Mouse (Mus musculus) heart, embryonic 14.5 days (tissue): ENCODE data around the gene Sms. TPM values are rescaled to one million over a fixed set of nuclear protein-coding genes. Genes with fewer than 3 reads are reported as not detected.

ENCODE experiments used
- ATAC-seq: fragments of 200-750 bp; cut with Nextera tagmentation; 2 replicates; pipeline ENCODE4 v1.8.0; 2017; ENCODE audit warnings: low read depth, moderate TSS enrichment; ENCODE audit not compliant: insufficient number of reproducible peaks, insufficient read depth, low FRiP score
- H3K27ac ChIP-seq, 2 experiments: fragments of 200-500 bp in 1 of 2; fragments of 300-500 bp in 1 of 2; sonication (generic) in 1 of 2; replicated peaks in 1 of 2; 2 replicates each; pipeline ENCODE4 v1.5.1; 2012 to 2014; ENCODE audit warnings: low read depth in 2 of 2, low read length in 2 of 2, control low read depth in 1 of 2, mild to moderate bottlenecking in 1 of 2, mixed read lengths in 1 of 2; ENCODE audit not compliant: control insufficient read depth in 1 of 2, insufficient read depth in 1 of 2
- H3K27me3 ChIP-seq: fragments of 300-500 bp; sonication (generic); 2 replicates; pipeline ENCODE4 v1.6.1; 2014; ENCODE audit warnings: mild to moderate bottlenecking, low read length, control low read depth; ENCODE audit not compliant: control insufficient read depth, insufficient read depth
- H3K36me3 ChIP-seq: fragments of 300-500 bp; sonication (generic); 2 replicates; pipeline ENCODE4 v1.6.1; 2014; ENCODE audit warnings: mild to moderate bottlenecking, control low read depth, low read length, mixed read lengths; ENCODE audit not compliant: control insufficient read depth, insufficient read depth
- H3K4me1 ChIP-seq, 2 experiments: fragments of 200-500 bp in 1 of 2; fragments of 300-500 bp in 1 of 2; sonication (generic) in 1 of 2; 2 replicates each; pipeline ENCODE4 v1.6.1; 2012 to 2014; ENCODE audit warnings: low read length in 2 of 2, control low read depth in 1 of 2, mixed read lengths in 1 of 2; ENCODE audit not compliant: control insufficient read depth in 2 of 2, insufficient read depth in 2 of 2
- H3K4me2 ChIP-seq: fragments of 300-500 bp; sonication (generic); 2 replicates; pipeline ENCODE4 v1.6.1; 2014; ENCODE audit warnings: mild to moderate bottlenecking, low read length
- H3K4me3 ChIP-seq, 2 experiments: fragments of 200-500 bp in 1 of 2; fragments of 300-500 bp in 1 of 2; sonication (generic) in 1 of 2; 2 replicates each; pipeline ENCODE4 v1.5.1; 2012 to 2014; ENCODE audit warnings: low read length in 2 of 2, mild to moderate bottlenecking in 2 of 2, control low read depth in 1 of 2, low read depth in 1 of 2, moderate library complexity in 1 of 2; ENCODE audit not compliant: control insufficient read depth in 1 of 2, insufficient read depth in 1 of 2
- H3K9ac ChIP-seq: fragments of 300-500 bp; sonication (generic); 2 replicates; pipeline ENCODE4 v1.6.1; 2014; ENCODE audit warnings: mild to moderate bottlenecking, low read length
- H3K9me3 ChIP-seq: fragments of 300-500 bp; sonication (generic); 2 replicates; pipeline ENCODE4 v1.6.1; 2016; ENCODE audit warnings: low read length, control low read depth; ENCODE audit not compliant: control insufficient read depth
- WGBS: fragments of 180-500 bp; shearing (Covaris S2); extraction: QIAGEN DNeasy Blood & Tissue Kit; methylation state at CpG from one replicate; pipeline ENCODE4 v1.1.7; 2014; 5-methylcytosine and 5-hydroxymethylcytosine counted together
- polyA plus RNA-seq: library from polyadenylated mRNA; unstranded; fragments of >200 nt; fragmentation: Nextera tagmentation; extraction: Ambion mirVana; gene quantifications from 2 replicates; pipeline ENCODE4 v1.2.1, GENCODE M21; 2014

The Sms gene
- polyA plus RNA-seq, 1 experiment from 2014 or later = 60.8 TPM

DNA sequence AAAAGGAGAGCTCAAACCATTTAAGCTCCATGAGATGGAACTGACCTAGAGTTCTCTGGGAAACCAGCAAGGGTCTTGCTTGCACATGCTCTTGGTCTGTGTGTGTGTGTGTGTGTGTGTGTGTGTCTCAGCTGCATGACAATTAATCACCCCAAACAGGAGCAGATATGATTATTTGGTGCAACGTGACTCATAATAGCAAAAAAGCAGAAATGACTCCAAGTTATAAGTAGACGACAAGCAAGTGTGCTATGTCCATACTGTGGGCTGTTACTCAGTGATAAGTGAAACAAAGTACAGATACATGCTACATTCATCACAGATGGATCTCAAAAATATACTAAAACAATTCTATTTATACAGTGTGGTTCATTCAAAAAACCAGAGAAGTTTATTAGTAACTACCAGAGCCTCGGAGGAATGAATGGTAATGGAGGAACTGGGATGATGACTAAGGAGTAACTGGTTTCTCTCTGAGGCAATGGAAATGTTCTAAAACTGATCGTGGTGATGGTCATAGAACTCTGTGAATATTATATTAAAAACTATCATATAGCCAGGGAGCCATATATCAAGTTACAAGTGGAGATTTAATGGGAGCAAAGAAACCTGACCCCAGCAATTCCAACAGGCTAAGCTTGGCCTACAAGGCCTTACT, 15.8 kb downstream of the Sms start:
- no peak for ATAC-seq
- WGBS = 76% methylated on average over 4 of the region's 4 CpGs
- no peaks in the 10 kb centered on the region for H3K9me3 ChIP-seq

GRCm38 (mm10) chrX:157471711-157472660, 20.1 kb downstream of the Sms start:
- WGBS = 85% methylated on average over 8 of the region's 8 CpGs
- no peak overlapping the region for H3K27ac ChIP-seq
- H3K36me3 ChIP-seq = peaks cover 7% of the 10 kb centered on the region; the same call in 1 of the 2 replicates
- H3K9me3 ChIP-seq = no peaks in the 10 kb centered on the region
- no peaks in the 10 kb centered on the region for H3K4me1 ChIP-seq
- ATAC-seq = no peak
- no peak overlapping the region for H3K4me2 ChIP-seq
- no peak overlapping the region for H3K9ac ChIP-seq
- H3K4me3 ChIP-seq = no peak overlapping the region
- H3K27me3 ChIP-seq = no peaks in the 10 kb centered on the region

More for the DNA sequence above, 15.8 kb downstream of the Sms start:
- H3K9ac ChIP-seq = no peak overlapping the region
- H3K36me3 ChIP-seq = no peaks in the 10 kb centered on the region
- H3K27ac ChIP-seq = no peak overlapping the region
- H3K4me3 ChIP-seq = no peak overlapping the region
- no peaks in the 10 kb centered on the region for H3K4me1 ChIP-seq
- H3K4me2 ChIP-seq = no peak overlapping the region
- H3K27me3 ChIP-seq = no peaks in the 10 kb centered on the region

DNA sequence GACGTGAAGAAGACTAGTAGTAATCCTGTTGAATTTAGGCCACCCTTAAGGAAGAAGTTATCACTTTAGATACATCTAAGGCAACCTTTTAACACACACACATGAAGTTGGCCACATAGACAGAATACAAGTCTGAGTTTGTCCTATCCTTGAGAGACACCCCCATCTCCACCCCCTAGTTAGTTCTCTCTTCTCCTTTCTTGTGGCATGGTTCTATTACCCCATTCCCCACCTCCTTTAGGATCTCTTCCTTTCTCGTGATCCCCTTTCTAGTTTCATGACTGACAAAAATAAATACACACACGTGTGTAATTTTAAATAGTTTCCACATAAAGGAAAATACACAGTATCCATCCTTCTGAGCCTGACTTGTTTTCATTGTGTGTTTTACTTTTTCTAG, 23.3 kb downstream of the Sms start:
- peaks cover 13% of the 10 kb centered on the region for H3K36me3 ChIP-seq

DNA sequence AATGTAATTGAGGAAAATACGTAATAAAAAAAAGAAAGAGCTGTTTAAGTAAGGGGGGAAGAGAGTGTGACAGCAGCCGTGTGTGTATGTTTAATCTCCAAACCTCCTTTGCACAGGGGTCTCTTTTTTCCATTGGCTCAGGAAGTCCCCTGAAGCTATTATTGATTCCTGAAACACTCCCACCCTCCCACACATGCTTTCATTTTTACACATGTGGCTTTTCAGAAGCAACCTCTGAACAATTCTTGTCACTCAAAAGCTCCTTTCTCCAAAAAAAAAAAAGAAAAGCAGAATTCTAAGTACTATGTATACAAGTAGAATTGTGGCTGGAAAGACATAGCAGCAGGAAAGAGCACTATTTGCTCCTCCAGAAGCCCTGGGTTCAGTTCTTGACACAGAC, 24.0 kb downstream of the Sms start:
- H3K27ac ChIP-seq = no peak overlapping the region
- no peaks in the 10 kb centered on the region for H3K4me1 ChIP-seq
- ATAC-seq = no peak
- no peak overlapping the region for H3K4me2 ChIP-seq
- 63% methylated on average over 2 of the region's 2 CpGs for WGBS
- no peak overlapping the region for H3K9ac ChIP-seq
- no peak overlapping the region for H3K4me3 ChIP-seq
- H3K36me3 ChIP-seq = peaks cover 13% of the 10 kb centered on the region
- no peaks in the 10 kb centered on the region for H3K27me3 ChIP-seq
- no peaks in the 10 kb centered on the region for H3K9me3 ChIP-seq

More for the DNA sequence above, 23.3 kb downstream of the Sms start:
- Histone ChIP-seq H3K27me3 (no peaks in the 10 kb centered on the region), H3K9me3 (no peaks in the 10 kb centered on the region), H3K27ac (no peak overlapping the region), H3K4me3 (no peak overlapping the region), H3K9ac (no peak overlapping the region), H3K4me2 (no peak overlapping the region), H3K4me1 (no peaks in the 10 kb centered on the region)
- no peak for ATAC-seq
- 77% methylated on average over 3 of the region's 3 CpGs for WGBS

- ATAC-seq = no peak
- Histone ChIP-seq H3K4me2 (no peak overlapping the region), H3K36me3 (peaks cover 18% of the 10 kb centered on the region), H3K4me1 (no peaks in the 10 kb centered on the region), H3K4me3 (no peak overlapping the region), H3K9ac (no peak overlapping the region), H3K27me3 (no peaks in the 10 kb centered on the region), H3K27ac (no peak overlapping the region), H3K9me3 (no peaks in the 10 kb centered on the region)
- WGBS = 65% methylated on average over 1 of the region's 1 CpGs
Observed at GRCm38 (mm10) chrX:157465949-157466348, 26.1 kb downstream of the Sms start.

- Histone ChIP-seq H3K4me3 (no peak overlapping the region), H3K4me1 (no peaks in the 10 kb centered on the region), H3K9ac (no peak overlapping the region), H3K4me2 (no peak overlapping the region), H3K9me3 (no peaks in the 10 kb centered on the region), H3K27me3 (no peaks in the 10 kb centered on the region), H3K36me3 (peaks cover 20% of the 10 kb centered on the region), H3K27ac (no peak overlapping the region)
- ATAC-seq = no peak
- WGBS = 68% methylated on average over 3 of the region's 3 CpGs
Observed at GRCm38 (mm10) chrX:157462716-157463115, 29.4 kb downstream of the Sms start.

- 48% methylated on average over 1 of the region's 1 CpGs for WGBS
- ATAC-seq = no peak
- Histone ChIP-seq H3K9ac (no peak overlapping the region), H3K4me1 (no peaks in the 10 kb centered on the region), H3K9me3 (no peaks in the 10 kb centered on the region), H3K4me3 (no peak overlapping the region), H3K27ac (no peak overlapping the region), H3K27me3 (no peaks in the 10 kb centered on the region), H3K4me2 (no peak overlapping the region), H3K36me3 (peaks cover 13% of the 10 kb centered on the region)
Observed at GRCm38 (mm10) chrX:157454430-157454829, 37.7 kb downstream of the Sms start.
